Mouse (Mus musculus) small intestine, adult 2 months (tissue): ENCODE data around the gene Clba1.

ENCODE experiments used
- CTCF ChIP-seq: fragments of 200-500 bp; IDR thresholded peaks from 2 replicates; pipeline ENCODE4 v1.5.1; 2012; ENCODE audit warnings: low read depth, mild to moderate bottlenecking, control low read depth, inconsistent platforms, low read length, moderate library complexity, mixed read lengths; ENCODE audit not compliant: insufficient replicate concordance, insufficient read length; ENCODE audit errors: extremely low read depth
- POLR2A ChIP-seq: fragments of 200-500 bp; IDR thresholded peaks from 2 replicates; pipeline ENCODE4 v1.6.1; 2012; ENCODE audit warnings: low read depth, mild to moderate bottlenecking, control low read depth, inconsistent platforms, low read length, moderate library complexity

DNA sequence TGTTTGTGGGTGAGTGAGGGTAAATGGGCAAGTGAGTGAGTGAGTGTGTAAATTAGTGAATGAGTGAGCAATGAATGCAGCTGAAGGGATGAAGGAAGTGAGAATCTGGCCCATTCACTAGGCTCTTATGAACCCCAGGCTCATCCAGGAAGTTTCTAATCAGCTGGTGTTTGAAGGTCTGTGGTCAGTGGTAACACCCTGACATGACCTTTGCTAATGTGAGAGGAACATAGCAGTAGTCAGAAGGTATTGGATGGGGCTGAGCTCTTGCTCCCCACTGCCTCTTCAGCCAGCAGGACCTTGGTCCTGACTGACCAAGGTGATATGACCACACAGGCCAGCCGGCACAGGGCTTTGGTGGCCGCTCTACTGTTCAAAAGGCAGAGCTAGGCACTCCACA, 39.1 kb downstream of the Clba1 start:
- TF ChIP-seq POLR2A (no peak), CTCF (no peak)
